Mouse (Mus musculus): ENCODE data around the gene Kank3.
"Not testable (repeated sequence)": the region's sequence is repeated elsewhere in the genome, so short reads cannot be mapped to it uniquely, and the experiment has no call there.

Gene Kank3

GRCm38 (mm10) chr17:33807181-33807888 is 3.0 kb upstream of the Kank3 start:
- DNase-seq (ENCODE audit: low spot score): no peak

- DNase-seq (ENCODE audit: low spot score): no peak
Measured at GRCm38 (mm10) chr17:33808192-33808591, 2.1 kb upstream of the Kank3 start.

DNA sequence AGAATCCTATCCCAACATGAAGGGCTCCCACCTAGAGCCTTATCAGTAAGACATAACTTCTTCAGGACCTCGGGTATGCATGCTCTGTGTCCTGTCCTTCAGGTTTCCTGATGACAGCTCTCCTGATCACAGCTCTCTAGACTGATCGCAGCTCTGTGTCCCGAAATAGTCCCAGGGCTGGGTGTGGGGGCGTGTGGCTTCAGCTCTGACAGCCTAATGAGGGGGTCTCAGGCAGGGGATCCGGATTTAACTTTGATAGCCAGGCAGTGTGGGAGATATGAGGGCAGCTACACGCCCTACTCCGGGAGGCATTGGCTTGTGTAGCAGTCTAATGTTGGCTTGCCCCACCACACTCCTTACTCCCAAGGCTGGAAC is 810 bp downstream of the Kank3 start:
- no peak for DNase-seq (ENCODE audit: low spot score)

DNA sequence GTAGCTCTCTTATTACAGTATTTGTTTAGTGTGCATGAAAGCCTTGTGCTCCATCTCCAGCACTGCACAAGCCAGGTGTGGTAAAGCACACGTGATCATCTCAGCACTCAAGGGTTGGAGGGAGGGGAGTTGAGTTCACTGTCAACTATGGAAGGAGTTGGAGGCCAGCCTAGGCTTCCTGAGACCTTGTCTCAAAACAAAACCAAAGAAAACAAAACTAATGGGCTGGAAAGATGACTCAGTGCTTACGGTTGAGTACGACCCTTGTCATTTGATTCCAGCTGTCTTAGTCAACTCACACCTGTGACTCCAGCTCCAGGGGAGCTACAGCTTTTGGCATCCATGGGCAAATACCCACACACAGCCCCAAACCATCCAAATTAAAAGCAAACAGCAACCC is 2.2 kb downstream of the Kank3 start:
- no peak for DNase-seq (ENCODE audit: low spot score)

- peak; percentile 67 for DNase-seq (ENCODE audit: low spot score)
Measured at GRCm38 (mm10) chr17:33812990-33813389, 2.7 kb downstream of the Kank3 start.

DNA sequence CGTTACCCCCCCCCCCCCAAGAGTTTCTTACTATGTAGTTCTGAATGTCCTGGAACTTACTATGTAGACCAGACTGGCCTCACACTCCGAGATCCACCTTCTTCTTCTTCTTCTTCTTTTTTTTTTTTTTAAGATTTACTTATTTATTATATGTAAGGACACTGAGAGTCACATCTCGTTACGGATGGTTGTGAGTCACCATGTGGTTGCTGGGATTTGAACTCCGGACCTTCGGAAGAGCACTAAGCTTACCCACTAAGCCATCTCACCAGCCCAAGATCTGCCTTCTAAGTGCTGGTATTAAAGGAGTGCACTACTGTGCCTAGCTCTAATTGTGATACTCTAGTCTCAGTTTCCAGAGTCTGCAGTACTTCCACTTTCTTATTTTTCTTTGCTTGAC is 5.1 kb downstream of the Kank3 start:
- DNase-seq (ENCODE audit: low spot score): no peak

GRCm38 (mm10) chr17:33816612-33817011 is 6.3 kb downstream of the Kank3 start:
- DNase-seq (ENCODE audit: low spot score): no peak

DNA sequence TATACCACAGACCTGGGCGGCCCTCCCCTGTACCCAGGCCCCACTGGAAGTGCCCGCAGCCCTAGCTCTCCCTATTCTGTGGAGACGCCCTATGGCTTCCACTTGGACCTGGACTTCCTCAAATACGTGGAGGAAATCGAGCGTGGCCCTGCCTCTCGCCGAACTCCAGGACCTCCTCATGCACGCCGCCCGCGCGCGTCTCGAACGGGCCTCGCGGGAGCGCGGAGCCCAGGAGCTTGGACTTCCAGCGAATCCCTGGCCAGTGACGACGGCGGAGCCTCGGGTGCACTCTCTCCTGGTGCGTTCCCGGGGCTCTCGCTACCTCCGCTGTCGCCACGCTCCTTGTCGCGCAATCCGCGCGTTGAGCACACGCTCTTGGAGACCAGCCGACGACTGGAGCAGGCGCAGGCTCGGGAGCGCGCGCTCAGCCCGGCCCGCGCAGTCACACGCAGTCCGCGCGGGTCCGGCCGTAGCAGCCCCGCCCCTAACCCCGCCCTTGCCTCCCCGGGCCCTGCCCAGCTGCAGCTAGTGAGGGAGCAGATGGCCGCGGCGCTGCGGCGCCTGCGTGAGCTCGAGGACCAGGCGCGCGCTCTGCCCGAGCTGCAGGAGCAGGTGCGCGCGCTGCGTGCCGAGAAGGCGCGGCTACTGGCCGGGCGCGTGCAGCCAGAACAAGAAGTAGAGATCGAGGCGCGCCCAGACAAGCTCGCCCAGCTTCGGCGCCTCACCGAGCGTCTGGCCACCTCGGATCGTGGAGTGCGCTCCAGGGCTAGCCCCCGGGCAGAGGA is 7.1 kb downstream of the Kank3 start:
- peak; percentile 89 for DNase-seq (ENCODE audit: low spot score)

- DNase-seq (ENCODE audit: low spot score): no peak
Measured at GRCm38 (mm10) chr17:33817969-33818643, 7.8 kb downstream of the Kank3 start.

DNA sequence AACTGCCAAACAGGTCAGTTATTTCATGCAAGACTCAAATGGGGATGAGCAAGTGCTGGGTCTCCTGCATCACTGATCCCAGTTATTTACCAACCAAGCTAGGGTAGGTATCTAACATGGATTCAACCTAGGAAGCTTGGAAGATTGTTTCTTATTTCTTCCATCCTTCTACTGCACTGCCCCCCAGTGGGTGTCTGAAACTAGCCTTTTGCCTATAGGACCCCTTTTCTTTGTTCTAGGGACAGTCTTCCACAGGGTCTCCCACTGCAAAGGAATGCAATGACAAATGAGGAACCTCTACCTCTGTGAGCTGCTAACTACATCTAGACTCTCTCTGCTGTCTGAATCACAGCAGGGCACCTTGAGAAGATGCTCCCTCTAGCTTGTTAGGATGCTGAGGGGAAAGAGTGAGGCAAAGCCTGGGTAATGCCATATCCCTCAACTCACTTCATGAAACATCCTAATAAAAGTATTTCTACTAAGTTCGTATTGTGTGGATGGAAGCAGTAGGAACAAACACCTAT is 12.2 kb downstream of the Kank3 start:
- no peak for DNase-seq (ENCODE audit: low spot score)

DNA sequence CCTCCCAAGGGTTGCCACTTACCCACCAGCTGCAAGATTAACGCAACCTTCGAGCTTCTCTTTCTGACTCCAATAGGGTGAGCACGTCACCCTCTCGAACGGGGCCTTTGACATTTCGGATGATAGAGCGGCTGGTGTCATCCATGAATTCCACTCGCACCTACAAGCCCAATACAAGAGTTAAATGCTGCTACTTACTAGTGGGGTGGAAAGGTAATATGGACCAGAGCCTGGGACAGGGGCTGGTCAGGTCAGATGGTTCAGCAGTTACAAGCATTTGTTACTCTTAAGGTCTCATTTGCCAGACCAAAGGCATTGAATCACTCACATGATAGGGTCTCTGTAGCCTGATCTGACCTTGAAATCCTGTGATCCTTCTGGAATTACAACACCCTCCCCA is 12.9 kb downstream of the Kank3 start:
- DNase-seq (ENCODE audit: low spot score): not testable (repeated sequence)

- DNase-seq (ENCODE audit: low spot score): peak; percentile 98
Measured at GRCm38 (mm10) chr17:33824084-33824996, 14.0 kb downstream of the Kank3 start, which contains the start of the genes Rps28 and Ndufa7. Gene Rps28, minus strand, starts transcription at chr17:33824562. Gene Ndufa7, plus strand, starts transcription at chr17:33824572.

GRCm38 (mm10) chr17:33824997-33825330 is 14.6 kb downstream of the Kank3 start:
- DNase-seq (ENCODE audit: low spot score): not testable (repeated sequence)

DNA sequence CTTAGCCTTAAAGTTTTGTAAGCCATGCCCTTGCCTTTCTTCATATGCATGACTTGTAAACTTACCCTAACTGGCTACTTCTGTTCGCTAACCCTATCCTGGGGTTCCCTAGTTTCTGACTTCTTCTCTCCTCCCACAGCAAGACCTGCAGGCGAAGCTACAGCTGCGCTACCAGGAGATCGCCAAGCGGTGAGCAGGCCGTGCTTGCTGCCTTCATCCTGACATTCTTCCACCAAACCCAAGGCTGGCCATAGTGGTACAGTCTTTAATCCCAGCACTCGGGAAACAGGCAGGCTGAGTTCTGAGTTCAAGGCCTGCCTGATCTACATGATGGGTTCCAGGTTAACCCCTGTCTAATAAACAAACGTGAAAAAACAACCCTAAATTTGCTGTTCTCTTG is 15.1 kb downstream of the Kank3 start:
- DNase-seq (ENCODE audit: low spot score): no peak

GRCm38 (mm10) chr17:33826850-33827249 is 16.5 kb downstream of the Kank3 start:
- DNase-seq (ENCODE audit: low spot score): peak; percentile 76

DNA sequence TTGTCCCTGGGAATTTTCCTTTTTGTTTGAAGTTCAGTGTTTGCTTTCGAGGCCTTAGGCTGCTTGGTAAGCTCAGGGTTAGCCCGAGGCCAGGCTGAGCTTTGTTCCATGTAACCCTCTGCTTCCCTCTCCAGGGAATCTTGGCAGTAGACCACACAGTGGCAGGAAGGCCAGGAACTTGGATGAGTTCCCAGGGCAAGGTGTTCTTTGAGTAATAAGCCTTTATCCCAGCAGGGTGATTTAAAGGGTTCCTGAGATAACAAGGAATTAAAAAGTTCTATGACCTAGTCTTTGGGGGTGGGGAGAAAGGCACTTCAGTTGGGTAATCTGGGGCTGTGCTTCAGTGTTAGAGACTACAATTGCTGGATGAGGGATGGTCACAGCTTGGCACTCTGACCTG is 18.6 kb downstream of the Kank3 start:
- no peak for DNase-seq (ENCODE audit: low spot score)

DNA sequence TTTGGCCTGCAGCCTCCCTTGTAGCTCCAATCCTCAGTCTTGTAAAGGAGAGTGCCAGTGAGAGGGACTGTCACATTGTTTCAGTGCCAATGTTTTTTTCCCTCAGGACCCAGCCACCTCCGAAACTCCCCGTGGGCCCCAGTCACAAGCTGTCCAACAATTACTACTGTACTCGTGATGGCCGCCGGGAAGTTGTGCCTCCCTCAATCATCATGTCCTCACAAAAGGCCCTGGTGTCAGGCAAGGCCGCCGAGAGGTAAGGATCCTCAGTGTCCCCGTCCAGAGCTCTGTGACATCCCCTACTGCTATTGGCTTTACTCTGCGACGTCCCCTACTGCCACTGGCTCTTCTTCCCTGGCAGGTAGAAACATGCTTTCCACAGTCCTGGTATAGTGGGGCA is 19.2 kb downstream of the Kank3 start:
- no peak for DNase-seq (ENCODE audit: low spot score)

GRCm38 (mm10) chr17:33842966-33843795 is 32.9 kb downstream of the Kank3 start, which contains the start of gene Cd320:
Gene Cd320, plus strand, starts transcription at chr17:33843091.
- DNase-seq (ENCODE audit: low spot score): peak; percentile 93

- no peak for DNase-seq (ENCODE audit: low spot score)
Measured at GRCm38 (mm10) chr17:33844196-33844595, 33.9 kb downstream of the Kank3 start.

- DNase-seq (ENCODE audit: low spot score): no peak
Measured at GRCm38 (mm10) chr17:33848139-33848538, 37.8 kb downstream of the Kank3 start.

- no peak for DNase-seq (ENCODE audit: low spot score)
Measured at GRCm38 (mm10) chr17:33851331-33851730, 41.0 kb downstream of the Kank3 start.
